Mouse (Mus musculus) olfactory bulb, adult 2 months (tissue): ENCODE data around the gene AA467197. TPM values are rescaled to one million over a fixed set of nuclear protein-coding genes. Genes with fewer than 3 reads are reported as not detected.
A peak's percentile ranks its signal among the peaks of the same experiment; 100 is the strongest.

Experiments
- H3K27ac ChIP-seq: fragments of 200-500 bp; 2 replicates; pipeline ENCODE4 v1.5.1; 2012; ENCODE audit warnings: low read depth, low read length; ENCODE audit not compliant: insufficient read depth
- H3K4me1 ChIP-seq: fragments of 200-500 bp; 2 replicates; pipeline ENCODE4 v1.6.1; 2012; ENCODE audit warnings: low read length; ENCODE audit not compliant: control insufficient read depth, insufficient read depth
- H3K4me3 ChIP-seq: fragments of 200-500 bp; 2 replicates; pipeline ENCODE4 v1.5.1; 2012; ENCODE audit warnings: mild to moderate bottlenecking, low read depth, low read length, moderate library complexity; ENCODE audit not compliant: insufficient read depth
- CTCF ChIP-seq: fragments of 200-500 bp; IDR thresholded peaks from 2 replicates; pipeline ENCODE4 v1.5.1; 2012; ENCODE audit warnings: low read depth, mild to moderate bottlenecking, low read length, moderate library complexity; ENCODE audit not compliant: insufficient read depth
- POLR2A ChIP-seq: fragments of 200-500 bp; IDR thresholded peaks from 2 replicates; pipeline ENCODE4 v1.6.1; 2012; ENCODE audit warnings: mild to moderate bottlenecking, low read depth, low read length, moderate library complexity; ENCODE audit not compliant: insufficient read depth
- WGBS: fragments of 180-500 bp; shearing (Covaris S2); methylation state at CpG from one replicate; pipeline ENCODE4 v1.1.7; 2018; 5-methylcytosine and 5-hydroxymethylcytosine counted together
- polyA plus RNA-seq: library from polyadenylated mRNA; stranded (reverse); fragments of >200 nt; gene quantifications from 2 replicates; pipeline ENCODE4 v1.2.4, GENCODE M21; 2012; ENCODE audit warnings: low replicate concordance; ENCODE audit not compliant: missing spikeins, insufficient read depth, insufficient read length

The AA467197 gene
- polyA plus RNA-seq, 1 experiment: not detected

- Histone ChIP-seq H3K4me1 (no peaks in the 10 kb centered on the region), H3K4me3 (no peak overlapping the region), H3K27ac (no peak overlapping the region)
- WGBS: 93% methylated on average over 11 of the region's 11 CpGs
- no peak for TF ChIP-seq POLR2A
- TF ChIP-seq CTCF: no peak
These were observed 21.1 kb downstream of the AA467197 start for GRCm38 (mm10) chr2:122657707-122658524.

GRCm38 (mm10) chr2:122659825-122660224 is 23.0 kb downstream of the AA467197 start:
- 87% methylated on average over 7 of the region's 7 CpGs for WGBS

GRCm38 (mm10) chr2:122665253-122665972 is 28.6 kb downstream of the AA467197 start:
- Histone ChIP-seq H3K27ac (no peak overlapping the region), H3K4me1 (peaks cover 3% of the 10 kb centered on the region; the same call in 1 of the 2 replicates), H3K4me3 (no peak overlapping the region)
- TF ChIP-seq CTCF: no peak
- TF ChIP-seq POLR2A: no peak
- WGBS: 49% methylated on average over 6 of the region's 6 CpGs

More at GRCm38 (mm10) chr2:122659825-122660224, 23.0 kb downstream of the AA467197 start:
- Histone ChIP-seq H3K4me1 (no peaks in the 10 kb centered on the region), H3K4me3 (no peak overlapping the region), H3K27ac (no peak overlapping the region)
- no peak for TF ChIP-seq CTCF
- TF ChIP-seq POLR2A: no peak

GRCm38 (mm10) chr2:122665973-122666875 is 29.4 kb downstream of the AA467197 start:
- 38% methylated on average over 12 of the region's 12 CpGs for WGBS
- H3K4me3 ChIP-seq: no peak overlapping the region
- peaks cover 3% of the 10 kb centered on the region; the same call in 1 of the 2 replicates for H3K4me1 ChIP-seq
- no peak overlapping the region for H3K27ac ChIP-seq
- TF ChIP-seq POLR2A: no peak
- peak; percentile 43; the same call in 1 of the 2 replicates for TF ChIP-seq CTCF

- H3K4me3 ChIP-seq: no peak overlapping the region
- no peak for TF ChIP-seq CTCF
- no peak for TF ChIP-seq POLR2A
- peaks cover 3% of the 10 kb centered on the region; the same call in 1 of the 2 replicates for H3K4me1 ChIP-seq
- 37% methylated on average over 5 of the region's 5 CpGs for WGBS
- H3K27ac ChIP-seq: no peak overlapping the region
These were observed 31.1 kb downstream of the AA467197 start for GRCm38 (mm10) chr2:122667856-122668255.

GRCm38 (mm10) chr2:122671714-122672113 is 34.9 kb downstream of the AA467197 start:
- TF ChIP-seq POLR2A (no peak), CTCF (no peak)
- WGBS: 53% methylated on average over 5 of the region's 5 CpGs
- H3K27ac ChIP-seq: no peak overlapping the region

GRCm38 (mm10) chr2:122672841-122673240 is 36.1 kb downstream of the AA467197 start:
- TF ChIP-seq POLR2A (no peak), CTCF (no peak)
- Histone ChIP-seq H3K4me1 (no peaks in the 10 kb centered on the region), H3K27ac (no peak overlapping the region), H3K4me3 (no peak overlapping the region)
- WGBS: 80% methylated on average over 5 of the region's 5 CpGs

More at GRCm38 (mm10) chr2:122671714-122672113, 34.9 kb downstream of the AA467197 start:
- Histone ChIP-seq H3K4me1 (no peaks in the 10 kb centered on the region), H3K4me3 (no peak overlapping the region)

- Histone ChIP-seq H3K4me1 (no peaks in the 10 kb centered on the region), H3K4me3 (no peak overlapping the region), H3K27ac (no peak overlapping the region)
- TF ChIP-seq POLR2A (no peak), CTCF (no peak)
- 95% methylated on average over 2 of the region's 2 CpGs for WGBS
These were observed 38.3 kb downstream of the AA467197 start for GRCm38 (mm10) chr2:122675126-122675525.
